Mouse (Mus musculus) lung, adult 2 months (tissue): ENCODE measurements around the gene Plgrkt. TPM values are rescaled to one million over a fixed set of nuclear protein-coding genes. Genes with fewer than 3 reads are reported as not detected.
A peak's percentile ranks its signal among the peaks of the same experiment; 100 is the strongest.

Experiments used
- DNase-seq: peaks from one replicate; pipeline ENCODE4 v3.0.0; 2022
- H3K4me1 ChIP-seq: fragments of 200-500 bp; 2 replicates; pipeline ENCODE4 v1.6.1; 2011; ENCODE audit warnings: low read length; ENCODE audit not compliant: control insufficient read depth, insufficient read depth
- H3K4me3 ChIP-seq: fragments of 200-500 bp; replicated peaks from 2 replicates; pipeline ENCODE3; 2011; ENCODE audit warnings: low read depth, mild to moderate bottlenecking, control low read depth, low read length; ENCODE audit errors: extremely low read depth
- CTCF ChIP-seq: fragments of 200-500 bp; IDR thresholded peaks from 2 replicates; pipeline ENCODE4 v1.5.1; 2011; ENCODE audit warnings: mild to moderate bottlenecking, low read length, control low read depth; ENCODE audit not compliant: insufficient read depth
- POLR2A ChIP-seq: fragments of 200-500 bp; IDR thresholded peaks from 2 replicates; pipeline ENCODE4 v1.6.1; 2011; ENCODE audit warnings: low read depth, mild to moderate bottlenecking, control low read depth, low read length, borderline replicate concordance; ENCODE audit errors: extremely low read depth
- WGBS: fragments of 180-500 bp; shearing (Covaris S2); methylation state at CpG from one replicate; pipeline ENCODE4 v1.1.7; 2018; 5-methylcytosine and 5-hydroxymethylcytosine counted together
- polyA plus RNA-seq: library from polyadenylated mRNA; depleted of rRNA; stranded (reverse); fragments of >200 nt; gene quantifications from 2 replicates; pipeline ENCODE4 v1.2.3, GENCODE M21; 2012

The Plgrkt gene
- polyA plus RNA-seq, 1 experiment = 56.1 TPM

GRCm38 (mm10) chr19:29360251-29360650 is 6.9 kb downstream of the Plgrkt start:
- 76% methylated on average over 5 of the region's 5 CpGs for WGBS

GRCm38 (mm10) chr19:29356281-29356680 is 10.9 kb downstream of the Plgrkt start:
- WGBS = 87% methylated on average over 11 of the region's 11 CpGs
- TF ChIP-seq CTCF = no peak
- TF ChIP-seq POLR2A = no peak
- peaks cover 2% of the 10 kb centered on the region; the same call in 1 of the 2 replicates for H3K4me1 ChIP-seq
- no peak for DNase-seq
- H3K4me3 ChIP-seq = no peak overlapping the region

More at GRCm38 (mm10) chr19:29360251-29360650, 6.9 kb downstream of the Plgrkt start:
- no peak for DNase-seq
- H3K4me3 ChIP-seq = no peak overlapping the region
- TF ChIP-seq CTCF (no peak), POLR2A (no peak)
- peaks cover 2% of the 10 kb centered on the region; the same call in 1 of the 2 replicates for H3K4me1 ChIP-seq

GRCm38 (mm10) chr19:29354895-29355877 is 12.0 kb downstream of the Plgrkt start:
- TF ChIP-seq POLR2A (no peak), CTCF (peak; percentile 95)
- Histone ChIP-seq H3K4me3 (peak overlapping the region; percentile 31), H3K4me1 (peaks cover 2% of the 10 kb centered on the region; the same call in 1 of the 2 replicates)
- DNase-seq = peak; percentile 84
- 3% methylated on average over 20 of the region's 20 CpGs for WGBS

GRCm38 (mm10) chr19:29350991-29351390 is 16.2 kb downstream of the Plgrkt start:
- no peak for DNase-seq
- H3K4me1 ChIP-seq = peaks cover 2% of the 10 kb centered on the region; the same call in 1 of the 2 replicates
- TF ChIP-seq CTCF (no peak), POLR2A (no peak)
- WGBS = 49% methylated on average over 5 of the region's 5 CpGs
- H3K4me3 ChIP-seq = no peak overlapping the region

GRCm38 (mm10) chr19:29345636-29346035 is 21.6 kb downstream of the Plgrkt start:
- TF ChIP-seq POLR2A (no peak), CTCF (no peak)
- no peak overlapping the region for H3K4me3 ChIP-seq
- H3K4me1 ChIP-seq = no peaks in the 10 kb centered on the region
- 65% methylated on average over 6 of the region's 6 CpGs for WGBS
- DNase-seq = no peak

GRCm38 (mm10) chr19:29344868-29345267 is 22.3 kb downstream of the Plgrkt start:
- no peak for DNase-seq
- TF ChIP-seq POLR2A (no peak), CTCF (no peak)
- H3K4me1 ChIP-seq = no peaks in the 10 kb centered on the region
- no peak overlapping the region for H3K4me3 ChIP-seq

GRCm38 (mm10) chr19:29342281-29342680 is 24.9 kb downstream of the Plgrkt start:
- Histone ChIP-seq H3K4me3 (no peak overlapping the region), H3K4me1 (no peaks in the 10 kb centered on the region)
- TF ChIP-seq CTCF = no peak
- WGBS = 80% methylated on average over 6 of the region's 6 CpGs
- no peak for DNase-seq

- no peak overlapping the region for H3K4me3 ChIP-seq
- WGBS = 67% methylated on average over 4 of the region's 4 CpGs
- H3K4me1 ChIP-seq = no peaks in the 10 kb centered on the region
- TF ChIP-seq CTCF (no peak), POLR2A (no peak)
- no peak for DNase-seq
Measured at GRCm38 (mm10) chr19:29341029-29341428, 26.2 kb downstream of the Plgrkt start.

- no peak for TF ChIP-seq CTCF
- no peak for TF ChIP-seq POLR2A
- 94% methylated on average over 2 of the region's 2 CpGs for WGBS
- Histone ChIP-seq H3K4me3 (no peak overlapping the region), H3K4me1 (no peaks in the 10 kb centered on the region)
- DNase-seq = no peak
Measured at GRCm38 (mm10) chr19:29336624-29337023, 30.6 kb downstream of the Plgrkt start.
